22 mouse cellular contexts compared by ENCODE assay signal in genomic region chr4:47273795-47274194, GRCm38 (mm10).
"Had no signal": no experiment of that assay in that cellular context is flagged by ENCODE, and none has a peak within 500 bp of the region (broad histone marks: within the 10 kb centered on the region; RNA-seq: fewer than 3 reads in every experiment).

No protein-coding gene starts in this region.

- ATAC-seq: liver, postnatal 0 days; lung, postnatal 0 days had no signal

- H3K9me3 ChIP-seq: limb, embryonic 12.5 days; limb, embryonic 15.5 days; megakaryocyte, embryonic 14.5 days; midbrain, embryonic 10.5 days; neural tube, embryonic 12.5 days; neural tube, embryonic 15.5 days had no signal

- H3K4me2 ChIP-seq: limb, embryonic 12.5 days; limb, embryonic 15.5 days; liver, embryonic 11.5 days; lung, embryonic 14.5 days; neural tube, embryonic 12.5 days; neural tube, embryonic 15.5 days had no signal

- H3K36me3 ChIP-seq: limb, embryonic 12.5 days; limb, embryonic 15.5 days; midbrain, embryonic 10.5 days; neural tube, embryonic 12.5 days; neural tube, embryonic 15.5 days had no signal

- H3K27me3 ChIP-seq: limb, embryonic 12.5 days; neural tube, embryonic 12.5 days; neural tube, embryonic 15.5 days had no signal

- H3K4me1 ChIP-seq: limb, embryonic 12.5 days; limb, embryonic 15.5 days; midbrain, embryonic 10.5 days; neural tube, embryonic 12.5 days had no signal

- H3K4me3 ChIP-seq: limb, embryonic 12.5 days; limb, embryonic 15.5 days; megakaryocyte, embryonic 14.5 days; midbrain, embryonic 10.5 days; neural tube, embryonic 12.5 days; neural tube, embryonic 15.5 days had no signal

- H3K27ac ChIP-seq: limb, embryonic 12.5 days; limb, embryonic 15.5 days; liver, embryonic 14.5 days; midbrain, embryonic 10.5 days; neural tube, embryonic 12.5 days; neural tube, embryonic 15.5 days; stomach, postnatal 0 days had no signal

- H3K9ac ChIP-seq: limb, embryonic 12.5 days; limb, embryonic 15.5 days; liver, embryonic 14.5 days; liver, postnatal 0 days; lung, embryonic 14.5 days; neural tube, embryonic 12.5 days; neural tube, embryonic 15.5 days had no signal

- DNase-seq: kidney, postnatal 14 days; kidney, postnatal 4 days; left cerebral cortex, postnatal 4 days; liver, postnatal 0 days; lung, embryonic 14.5 days; midbrain, embryonic 14.5 days; right cerebral cortex, adult 18-20 months; right cerebral cortex, postnatal 14 days; right cerebral cortex, postnatal 4 days; thymus, adult 2 months; thymus, postnatal 14 days; thymus, postnatal 4 days had no signal
